Mouse (Mus musculus) layer of hippocampus, postnatal 25 days (tissue): ENCODE measurements at regions not wholly inside any gene's neighbourhood (a gene's known extent, or its start where the extent isn't known, plus 50 kb on each side); places are given as distances from the start of the nearest gene placed in this dataset.

Experiments used
- microRNA-seq, 2 experiments: library from miRNA; unstranded; fragments of <30 nt; microRNA quantifications; one replicate each; pipeline ENCODE4 v1.2.0; 2021

Small RNA genes in the stretch of these regions (microRNA-seq; reads per million reads assigned to microRNA genes)
- gene Gm25306 = 0 reads per million in 2 experiments
